Mouse (Mus musculus) thymus, adult 18-20 months (tissue): ENCODE data around the gene Brms1.

Experiments used
- DNase-seq, 2 experiments: peaks; one replicate each; pipeline ENCODE4 v3.0.0; 2022; ENCODE audit warnings: mixed read lengths in 2 of 2

Brms1 gene

GRCm38 (mm10) chr19:5039301-5040114 lies 1.6 kb upstream of the Brms1 start:
- no peak for DNase-seq

GRCm38 (mm10) chr19:5041588-5041987 lies 434 bp downstream of the Brms1 start:
- DNase-seq, result no peak

GRCm38 (mm10) chr19:5045531-5045930 lies 4.4 kb downstream of the Brms1 start:
- no peak for DNase-seq

- no peak for DNase-seq
Measured at GRCm38 (mm10) chr19:5048138-5049056, 7.2 kb downstream of the Brms1 start.

- DNase-seq, result no peak
Measured at GRCm38 (mm10) chr19:5049325-5049724, 8.2 kb downstream of the Brms1 start.

- no peak for DNase-seq
Measured at GRCm38 (mm10) chr19:5050047-5050905, 9.1 kb downstream of the Brms1 start, which contains the start of gene Rin1. TSS of gene Rin1 (plus strand) at chr19:5050481.

GRCm38 (mm10) chr19:5051031-5051430 lies 9.9 kb downstream of the Brms1 start:
- DNase-seq, result no peak

GRCm38 (mm10) chr19:5051515-5051914 lies 10.4 kb downstream of the Brms1 start:
- no peak for DNase-seq

GRCm38 (mm10) chr19:5052166-5052822 lies 11.1 kb downstream of the Brms1 start:
- no peak for DNase-seq

- no peak for DNase-seq
Measured at GRCm38 (mm10) chr19:5052853-5053252, 11.7 kb downstream of the Brms1 start.

- DNase-seq, result no peak
Measured at GRCm38 (mm10) chr19:5053909-5054308, 12.8 kb downstream of the Brms1 start.

GRCm38 (mm10) chr19:5056251-5056650 lies 15.1 kb downstream of the Brms1 start:
- DNase-seq, result peak in 1 of 2 experiments; percentile 26

GRCm38 (mm10) chr19:5057876-5058775 lies 17.0 kb downstream of the Brms1 start:
- DNase-seq, result no peak

- DNase-seq, result no peak
Measured at GRCm38 (mm10) chr19:5058801-5059771, 17.9 kb downstream of the Brms1 start.

GRCm38 (mm10) chr19:5060365-5061330 lies 19.5 kb downstream of the Brms1 start:
- DNase-seq, result no peak

GRCm38 (mm10) chr19:5062041-5062440 lies 20.9 kb downstream of the Brms1 start:
- DNase-seq, result no peak

GRCm38 (mm10) chr19:5062446-5062845 lies 21.3 kb downstream of the Brms1 start:
- no peak for DNase-seq

- DNase-seq, result no peak
Measured at GRCm38 (mm10) chr19:5065104-5065503, 23.9 kb downstream of the Brms1 start.
